Mouse (Mus musculus): ENCODE results near the gene BC051665.

BC051665 gene

DNA sequence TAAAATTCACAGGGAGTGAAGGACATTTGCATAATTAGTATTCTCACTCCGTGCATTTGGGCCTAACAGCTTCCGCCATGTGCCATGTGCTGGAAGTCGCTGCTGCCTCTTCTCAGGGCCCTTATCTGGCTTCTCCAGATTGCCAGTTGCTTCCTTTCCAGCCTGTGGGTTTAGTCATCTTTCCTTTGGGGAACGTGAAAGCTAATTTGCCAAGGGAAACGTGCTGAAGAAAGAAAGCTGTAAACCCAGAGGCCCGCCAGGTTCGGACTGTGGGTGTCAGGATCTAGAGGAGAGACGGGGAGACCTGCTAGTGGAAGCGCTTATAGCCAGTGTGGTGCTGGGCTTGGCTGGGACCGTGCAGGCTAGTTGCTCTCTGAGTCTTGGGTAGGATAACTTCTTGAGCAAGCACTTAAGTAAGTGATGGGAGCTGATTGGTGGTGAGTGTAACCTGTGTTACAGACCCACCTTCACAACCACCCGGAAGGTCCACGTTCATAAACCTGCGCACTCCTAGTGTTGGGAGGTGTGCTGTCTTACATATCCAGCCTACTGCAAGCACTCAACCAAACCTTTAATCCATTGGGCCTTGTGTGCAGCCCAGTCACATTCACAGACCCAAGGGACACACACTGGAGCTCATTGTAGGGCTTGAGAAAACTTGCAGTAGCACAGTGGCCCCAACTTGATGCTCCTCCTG is 42.6 kb downstream of the BC051665 start:
- DNase-seq (ENCODE audit: low spot score in 2 of 2): peak; percentile 45 to 55

DNA sequence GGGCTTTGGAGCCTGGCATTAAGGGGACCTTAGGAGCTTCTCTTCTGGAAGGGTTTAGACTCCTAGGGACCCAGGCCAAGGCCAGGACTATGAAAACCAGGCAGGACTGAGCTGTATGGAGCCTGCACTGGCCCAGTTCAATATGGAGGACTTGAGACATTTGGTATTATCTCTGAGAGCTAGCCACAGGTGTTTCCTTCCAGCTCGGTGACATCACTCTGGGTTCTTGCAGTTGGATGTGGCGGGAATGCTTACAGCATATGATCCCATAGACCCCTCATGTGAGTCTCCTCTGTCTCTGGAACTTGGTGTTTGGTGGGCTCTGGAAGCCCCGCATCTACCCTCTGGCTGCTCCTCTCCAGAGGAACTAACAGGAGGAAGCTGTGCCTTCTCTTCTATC is 43.6 kb downstream of the BC051665 start:
- DNase-seq (ENCODE audit: low spot score in 2 of 2): no peak

DNA sequence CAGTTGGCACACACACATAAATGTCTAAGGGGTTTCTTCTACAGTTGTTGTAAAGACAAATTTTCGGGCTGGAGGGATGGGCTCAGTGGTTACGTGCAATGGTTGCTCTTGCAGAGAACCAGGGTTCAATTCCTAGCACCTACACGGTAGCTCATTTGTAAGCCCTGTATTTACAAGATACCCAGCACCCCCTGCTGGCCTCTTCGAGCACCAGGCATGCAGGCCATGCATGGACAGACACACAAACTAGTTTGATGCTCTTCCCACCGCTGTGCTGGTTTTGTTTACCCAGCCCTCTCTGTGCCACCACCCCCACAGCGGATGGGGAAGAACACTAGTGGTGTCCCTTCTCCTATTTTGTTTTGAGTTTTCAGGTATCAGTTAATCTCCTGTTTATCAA is 45.9 kb downstream of the BC051665 start:
- DNase-seq (ENCODE audit: low spot score in 2 of 2): no peak

DNA sequence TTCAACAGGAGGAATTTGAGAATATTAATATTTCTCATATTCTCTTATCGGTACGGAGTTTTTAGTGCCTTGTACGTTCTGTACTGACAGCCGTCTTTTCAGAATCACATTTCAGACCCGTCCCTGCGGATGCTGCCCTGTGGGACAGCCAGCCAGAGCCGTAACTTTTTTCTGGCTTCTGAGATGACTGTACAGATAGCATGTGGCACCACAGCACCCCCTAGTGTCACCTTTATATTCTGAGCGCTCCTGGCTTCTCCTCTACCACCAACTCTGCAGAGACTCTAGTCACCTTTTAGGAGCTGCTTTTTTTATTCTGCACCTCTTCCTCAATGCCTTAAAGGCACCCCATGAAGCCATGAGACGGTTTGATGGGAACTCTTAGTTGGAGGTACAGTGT is 47.7 kb downstream of the BC051665 start:
- DNase-seq (ENCODE audit: low spot score in 2 of 2): peak; percentile 68 to 78

DNA sequence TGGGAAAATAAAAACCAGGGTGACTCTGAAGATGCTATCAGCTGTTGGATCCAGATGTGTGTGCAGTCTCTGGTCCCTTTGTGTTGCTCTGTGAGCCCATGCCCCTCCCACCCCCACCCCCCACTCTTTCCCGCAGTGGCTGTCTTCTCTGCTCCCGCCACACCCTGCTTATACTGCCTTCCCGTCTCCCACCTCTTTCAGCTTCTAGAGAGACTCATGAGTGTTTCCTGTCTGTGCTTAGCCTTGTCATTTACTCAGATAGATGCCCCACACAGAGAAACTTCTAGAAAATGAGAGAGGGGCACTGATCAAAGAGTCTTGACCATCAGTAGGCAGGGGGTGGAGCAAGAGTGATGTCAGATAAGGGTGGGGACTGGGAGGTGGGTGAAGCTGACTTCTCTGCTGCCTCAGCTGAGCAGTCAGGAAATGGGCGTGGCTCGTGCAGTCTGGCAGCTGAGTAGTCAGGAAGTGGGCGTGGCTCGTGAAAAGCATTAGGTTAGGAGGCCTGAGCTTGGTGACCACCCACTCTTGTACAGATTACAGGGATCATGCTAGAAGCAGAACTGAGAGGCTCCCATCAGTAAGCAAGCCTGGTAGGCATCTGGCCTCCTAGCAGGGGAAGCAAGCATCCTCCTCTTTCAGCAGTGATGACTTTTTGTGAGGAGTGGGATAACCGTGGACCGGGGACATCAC is 48.4 kb downstream of the BC051665 start:
- DNase-seq (ENCODE audit: low spot score in 2 of 2): peak; percentile 92

DNA sequence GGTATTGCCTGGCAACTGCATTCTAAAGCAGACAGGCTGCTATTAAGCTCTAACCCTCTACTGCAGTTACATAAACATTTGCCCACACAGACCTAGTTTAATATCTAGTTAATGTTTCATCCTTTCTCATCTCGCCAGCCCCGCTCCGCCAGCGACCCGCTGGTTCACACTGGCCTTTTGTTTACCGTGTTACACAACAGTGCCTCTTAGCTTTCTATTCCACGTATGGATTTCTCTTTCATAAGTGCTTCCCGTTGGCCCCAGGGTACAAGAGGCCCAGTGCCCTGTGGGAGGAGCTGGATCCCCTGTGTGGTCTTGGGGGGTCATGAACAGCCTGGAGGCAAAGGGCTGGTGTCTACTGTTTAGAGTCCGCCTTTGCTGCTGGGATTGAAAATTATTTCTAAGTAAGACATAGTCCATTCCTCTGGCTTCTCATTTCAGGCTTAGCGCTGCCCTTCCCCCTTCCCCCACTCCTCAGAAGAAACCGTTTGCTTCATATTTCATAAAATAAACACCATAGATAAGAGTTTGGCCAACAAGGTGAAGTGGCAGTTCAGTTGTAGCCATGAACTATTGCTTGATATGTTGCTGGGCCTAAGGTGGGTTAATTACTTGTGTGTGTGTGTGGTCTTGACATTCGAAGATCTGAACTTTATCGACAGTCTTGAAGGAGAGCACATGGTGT is 49.6 kb downstream of the BC051665 start:
- DNase-seq (ENCODE audit: low spot score in 2 of 2): no peak

DNA sequence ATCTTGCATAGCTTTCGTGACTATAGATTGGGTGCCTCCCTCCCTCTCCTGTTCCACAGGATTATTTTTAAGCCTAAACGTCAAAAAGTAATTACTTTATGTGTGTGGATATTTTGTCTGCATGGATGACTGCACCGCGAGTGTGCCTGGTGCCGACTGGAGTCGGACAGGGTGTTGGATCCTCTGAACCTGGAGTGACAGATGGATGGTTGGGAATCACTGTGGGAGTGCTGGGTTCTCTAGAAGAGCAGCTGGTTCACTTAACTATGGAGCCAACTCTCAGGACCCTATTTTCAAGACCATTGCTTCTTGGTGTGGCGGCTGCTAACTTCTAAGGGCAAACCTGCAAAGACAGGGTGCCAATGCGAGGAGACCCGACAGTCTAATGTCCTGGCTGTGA is 50.9 kb downstream of the BC051665 start:
- no peak for DNase-seq (ENCODE audit: low spot score in 2 of 2)

All from heart, adult 9 months (tissue).